Mouse (Mus musculus): ENCODE measurements around the gene Ensa.
A peak's percentile ranks its signal among the peaks of the same experiment; 100 is the strongest.

DNA sequence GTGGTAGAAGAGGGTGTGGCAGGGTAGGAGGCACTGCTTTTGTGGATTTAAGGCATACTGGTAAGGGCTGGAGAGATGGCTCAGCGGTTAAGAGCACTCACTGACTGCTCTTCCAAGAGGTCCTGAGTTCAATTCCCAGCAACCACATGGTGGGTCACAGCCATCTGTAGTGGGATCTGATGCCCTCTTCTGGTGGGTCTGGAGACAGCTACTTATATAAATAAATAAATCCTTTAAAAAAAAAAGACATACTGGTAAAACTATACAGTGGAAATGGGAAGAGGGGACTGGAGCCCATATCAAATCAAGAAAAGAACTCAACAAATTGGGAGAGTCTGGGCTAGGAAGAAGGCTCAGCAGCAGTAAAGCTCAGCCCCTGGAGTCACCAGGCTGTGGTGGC lies 14.9 kb downstream of the Ensa start:
- peak; percentile 16; the same call in 1 of the 2 replicates for TF ChIP-seq CTCF (IDR thresholded peaks at IDR 0.05; ENCODE audit: low read depth)
- no peak for TF ChIP-seq EP300 (IDR thresholded peaks at IDR 0.05; ENCODE audit: low read depth)

All from heart, postnatal 0 days (tissue).